Mouse (Mus musculus) Muller cell, postnatal 12 days (primary cell): ENCODE measurements at regions not wholly inside any gene's neighbourhood (a gene's known extent, or its start where the extent isn't known, plus 50 kb on each side); places are given as distances from the start of the nearest gene placed in this dataset.

Experiments
- DNase-seq: peaks from one replicate; pipeline ENCODE4 v3.0.0-alpha.2; 2015; ENCODE audit errors: inconsistent ontology term

- DNase-seq, result no peak
These were observed 209.7 kb downstream of the Ktn1 start for GRCm38 (mm10) chr14:47857731-47858556.

GRCm38 (mm10) chr14:47862556-47862955, 214.3 kb downstream of the Ktn1 start:
- DNase-seq, result peak; percentile 2

GRCm38 (mm10) chr14:47863067-47863466, 214.8 kb downstream of the Ktn1 start:
- peak; percentile 91 for DNase-seq

GRCm38 (mm10) chr14:47863701-47864100, 215.5 kb downstream of the Ktn1 start:
- DNase-seq, result no peak

GRCm38 (mm10) chr14:47867017-47867416, 218.8 kb downstream of the Ktn1 start:
- no peak for DNase-seq

- DNase-seq, result no peak
These were observed 220.1 kb downstream of the Ktn1 start for GRCm38 (mm10) chr14:47868258-47868780.

- DNase-seq, result no peak
These were observed 228.3 kb downstream of the Ktn1 start for GRCm38 (mm10) chr14:47876585-47876984.

- DNase-seq, result no peak
These were observed 228.9 kb downstream of the Ktn1 start for GRCm38 (mm10) chr14:47877167-47877566.

- no peak for DNase-seq
These were observed 229.7 kb downstream of the Ktn1 start for GRCm38 (mm10) chr14:47877771-47878443.

- DNase-seq, result no peak
These were observed 235.3 kb upstream of the Peli2 start for GRCm38 (mm10) chr14:47885326-47885725.

GRCm38 (mm10) chr14:47890251-47891198, 230.1 kb upstream of the Peli2 start:
- peak; percentile 36 for DNase-seq

- no peak for DNase-seq
These were observed 224.0 kb upstream of the Peli2 start for GRCm38 (mm10) chr14:47896581-47896980.

- DNase-seq, result peak; percentile 48
These were observed 222.6 kb upstream of the Peli2 start for GRCm38 (mm10) chr14:47897907-47898530.

- DNase-seq, result no peak
These were observed 222.0 kb upstream of the Peli2 start for GRCm38 (mm10) chr14:47898605-47899004.

- no peak for DNase-seq
These were observed 215.3 kb upstream of the Peli2 start for GRCm38 (mm10) chr14:47905334-47905733.

- DNase-seq, result no peak
These were observed 211.5 kb upstream of the Peli2 start for GRCm38 (mm10) chr14:47909129-47909528.

GRCm38 (mm10) chr14:47910741-47911295, 209.8 kb upstream of the Peli2 start:
- no peak for DNase-seq

GRCm38 (mm10) chr14:47911546-47912545, 208.8 kb upstream of the Peli2 start:
- peak; percentile 11 for DNase-seq

- DNase-seq, result no peak
These were observed 205.0 kb upstream of the Peli2 start for GRCm38 (mm10) chr14:47915621-47916020.
